Mouse (Mus musculus) stomach, postnatal 0 days (tissue): Measurements from ENCODE around the gene Hinfp. TPM values are rescaled to one million over a fixed set of nuclear protein-coding genes. Genes with fewer than 3 reads are reported as not detected.

Source experiments
- ATAC-seq: fragments of 200-750 bp; cut with Nextera tagmentation; 2 replicates; pipeline ENCODE4 v1.8.0; 2017; ENCODE audit not compliant: low FRiP score, low TSS enrichment
- DNase-seq: peaks from one replicate; pipeline ENCODE4 v3.0.0-alpha.2; 2016; ENCODE audit warnings: low spot score
- H3K27ac ChIP-seq: fragments of 300-500 bp; sonication (generic); replicated peaks from 2 replicates; pipeline ENCODE4 v1.5.1; 2014; ENCODE audit warnings: mild to moderate bottlenecking, control low read depth
- H3K27me3 ChIP-seq: fragments of 300-500 bp; sonication (generic); 2 replicates; pipeline ENCODE4 v1.6.1; 2014; ENCODE audit warnings: low read length; ENCODE audit not compliant: control insufficient read depth, insufficient read depth
- H3K36me3 ChIP-seq: fragments of 300-500 bp; sonication (generic); 2 replicates; pipeline ENCODE4 v1.6.1; 2014; ENCODE audit warnings: low read length, mixed read lengths; ENCODE audit not compliant: control insufficient read depth, insufficient read depth
- H3K4me1 ChIP-seq: fragments of 300-500 bp; sonication (generic); replicated peaks from 2 replicates; pipeline ENCODE4 v1.6.1; 2014; ENCODE audit warnings: antibody characterized with exemption; ENCODE audit not compliant: control insufficient read depth, insufficient read depth
- H3K4me2 ChIP-seq: fragments of 300-500 bp; sonication (generic); replicated peaks from 2 replicates; pipeline ENCODE4 v1.6.1; 2014; ENCODE audit warnings: low read depth, mild to moderate bottlenecking, control low read depth, moderate library complexity
- H3K4me3 ChIP-seq: fragments of 300-500 bp; sonication (generic); 2 replicates; pipeline ENCODE4 v1.5.1; 2014; ENCODE audit warnings: low read depth, low read length, control low read depth
- H3K9ac ChIP-seq: fragments of 300-500 bp; sonication (generic); 2 replicates; pipeline ENCODE4 v1.6.1; 2014; ENCODE audit warnings: mild to moderate bottlenecking, low read length, control low read depth, mixed read lengths
- H3K9me3 ChIP-seq: fragments of 300-500 bp; sonication (generic); 2 replicates; pipeline ENCODE4 v1.6.1; 2016; ENCODE audit warnings: low read length; ENCODE audit not compliant: control insufficient read depth
- CTCF ChIP-seq: IDR thresholded peaks from 2 replicates; pipeline ENCODE4 v1.5.1; 2016; ENCODE audit warnings: antibody characterized with exemption, low read depth, mild to moderate bottlenecking, moderate library complexity
- EP300 ChIP-seq: optimal IDR thresholded peaks from 2 replicates; pipeline ENCODE3; 2016; ENCODE audit warnings: antibody characterized with exemption
- WGBS: fragments of 180-500 bp; shearing (Covaris S2); extraction: QIAGEN DNeasy Blood & Tissue Kit; methylation state at CpG from one replicate; pipeline ENCODE4 v1.1.7; 2014; 5-methylcytosine and 5-hydroxymethylcytosine counted together
- polyA plus RNA-seq: library from polyadenylated mRNA; unstranded; fragments of >200 nt; fragmentation: Nextera tagmentation; extraction: Ambion mirVana; gene quantifications from 2 replicates; pipeline ENCODE4 v1.2.1, GENCODE M21; 2015

Hinfp gene
- polyA plus RNA-seq, 1 experiment from 2014 or later: 8.9 TPM

DNA sequence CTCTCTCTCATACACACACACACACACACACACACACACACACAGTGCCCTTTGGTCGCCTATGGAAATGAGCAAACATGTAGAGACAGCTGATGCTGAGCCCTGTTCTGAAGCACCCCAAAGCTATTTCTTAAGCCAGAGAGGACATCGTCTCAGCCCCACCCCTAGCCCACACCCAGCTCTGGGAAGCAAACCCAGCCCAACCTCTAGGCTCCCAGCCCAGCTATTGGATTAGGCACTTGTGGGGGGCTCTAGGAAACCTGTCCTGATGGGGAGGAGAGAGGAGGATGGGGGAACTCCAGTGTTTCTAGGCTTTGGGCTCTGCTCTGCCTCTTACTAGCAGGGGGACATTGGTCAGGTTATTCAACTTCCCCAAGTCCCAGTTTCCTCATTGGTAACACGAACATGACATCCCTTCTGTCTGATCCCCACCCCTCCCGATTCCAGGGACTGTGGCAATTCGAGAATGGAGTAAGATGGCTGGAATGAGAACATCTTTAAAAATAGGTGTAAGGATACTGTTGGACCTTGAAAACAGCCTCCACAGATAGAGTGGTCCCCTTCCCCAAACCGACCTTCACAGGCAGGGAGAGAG, 19.1 kb downstream of the Hinfp start:
- Histone ChIP-seq H3K4me2 (no peak overlapping the region; the same call in 1 of the 2 replicates), H3K4me1 (no peaks in the 10 kb centered on the region), H3K27me3 (no peaks in the 10 kb centered on the region), H3K9me3 (no peaks in the 10 kb centered on the region), H3K4me3 (no peak overlapping the region), H3K36me3 (peaks cover 4% of the 10 kb centered on the region; the same call in 1 of the 2 replicates), H3K27ac (no peak overlapping the region), H3K9ac (no peak overlapping the region)
- no peak for TF ChIP-seq EP300
- no peak for TF ChIP-seq CTCF
- WGBS: 21% methylated on average over 6 of the region's 6 CpGs
- ATAC-seq (no peak), DNase-seq (no peak)

DNA sequence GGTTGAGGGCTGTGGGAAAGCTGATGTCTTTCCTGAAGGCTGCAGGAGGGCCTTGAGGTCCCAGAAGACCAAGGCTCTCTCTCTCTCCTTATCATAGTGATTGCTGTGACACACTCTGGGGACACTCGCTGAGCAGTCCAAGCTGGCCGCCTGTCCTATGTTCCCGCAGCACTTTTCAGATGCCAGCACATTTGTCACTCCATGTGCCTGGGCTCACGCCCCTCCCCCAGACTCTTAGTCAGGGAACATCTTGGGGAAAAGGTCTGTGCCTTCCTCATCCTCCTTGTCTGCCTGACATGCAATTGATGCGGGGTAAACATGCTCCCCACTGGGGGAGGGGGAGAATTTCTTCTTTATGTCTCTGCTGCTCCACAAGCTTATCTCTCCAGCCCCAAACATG, 22.3 kb downstream of the Hinfp start:
- Histone ChIP-seq H3K4me3 (no peak overlapping the region), H3K9me3 (no peaks in the 10 kb centered on the region), H3K27ac (no peak overlapping the region), H3K4me2 (no peak overlapping the region), H3K4me1 (no peaks in the 10 kb centered on the region), H3K36me3 (peaks cover 2% of the 10 kb centered on the region; the same call in 1 of the 2 replicates), H3K9ac (no peak overlapping the region), H3K27me3 (no peaks in the 10 kb centered on the region)
- no peak for DNase-seq
- WGBS: 59% methylated on average over 5 of the region's 5 CpGs
- TF ChIP-seq CTCF (no peak), EP300 (no peak)
- ATAC-seq: no peak

DNA sequence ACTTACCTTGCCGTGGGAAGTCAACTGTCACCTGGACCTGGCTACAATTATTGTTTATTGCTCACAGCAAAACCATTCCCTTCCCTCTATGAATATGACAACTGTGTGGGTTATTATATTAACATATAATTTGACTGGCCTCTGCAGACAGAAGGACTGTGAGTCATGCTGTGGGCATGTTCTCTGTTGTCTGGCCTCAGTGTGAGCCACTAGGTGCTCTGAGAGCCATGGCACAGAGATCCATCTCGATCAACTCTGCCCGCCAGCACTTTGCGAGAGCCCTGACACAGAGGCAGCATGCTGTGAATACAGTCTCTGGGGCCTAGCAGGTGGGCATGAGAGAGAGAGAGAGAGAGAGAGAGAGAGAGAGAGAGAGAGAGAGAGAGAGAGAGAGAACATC, 35.5 kb downstream of the Hinfp start:
- Histone ChIP-seq H3K4me1 (0 out of 2 replicates have a peak, but pooled peaks cover 2% of the 10 kb centered on the region), H3K9me3 (no peaks in the 10 kb centered on the region), H3K27me3 (no peaks in the 10 kb centered on the region), H3K36me3 (no peaks in the 10 kb centered on the region), H3K27ac (no peak overlapping the region), H3K4me3 (no peak overlapping the region), H3K4me2 (no peak overlapping the region), H3K9ac (no peak overlapping the region)
- 78% methylated on average over 4 of the region's 4 CpGs for WGBS
- TF ChIP-seq CTCF (no peak), EP300 (no peak)
- DNase-seq: no peak
- ATAC-seq: no peak

DNA sequence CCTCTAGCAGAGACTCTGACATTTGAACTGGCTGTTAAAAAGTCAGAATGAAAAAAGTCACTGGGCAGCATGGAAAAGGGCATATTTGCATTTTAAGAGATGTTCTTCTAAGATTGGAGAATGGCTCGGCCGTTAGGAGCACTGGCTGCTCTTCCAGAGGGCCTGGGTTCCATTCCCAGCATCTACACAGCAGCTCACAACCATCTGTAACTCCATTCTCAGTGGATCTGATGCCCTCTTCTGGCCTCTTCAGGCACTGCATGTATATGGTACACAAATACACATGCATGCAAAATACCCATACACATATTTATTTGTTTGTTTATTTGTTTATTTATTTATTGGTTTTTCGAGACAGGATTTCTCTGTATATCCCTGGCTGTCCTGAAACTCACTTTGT, 36.4 kb downstream of the Hinfp start:
- Histone ChIP-seq H3K4me1 (0 out of 2 replicates have a peak, but pooled peaks cover 2% of the 10 kb centered on the region), H3K9ac (no peak overlapping the region), H3K4me2 (no peak overlapping the region), H3K27me3 (no peaks in the 10 kb centered on the region), H3K27ac (0 out of 2 replicates have a peak overlapping the region, but pooled peaks have one; percentile 35), H3K36me3 (no peaks in the 10 kb centered on the region), H3K9me3 (no peaks in the 10 kb centered on the region), H3K4me3 (no peak overlapping the region)
- peak; percentile 70 for TF ChIP-seq CTCF
- no peak for TF ChIP-seq EP300
- DNase-seq: no peak
- WGBS: 83% methylated on average over 3 of the region's 3 CpGs
- no peak for ATAC-seq

DNA sequence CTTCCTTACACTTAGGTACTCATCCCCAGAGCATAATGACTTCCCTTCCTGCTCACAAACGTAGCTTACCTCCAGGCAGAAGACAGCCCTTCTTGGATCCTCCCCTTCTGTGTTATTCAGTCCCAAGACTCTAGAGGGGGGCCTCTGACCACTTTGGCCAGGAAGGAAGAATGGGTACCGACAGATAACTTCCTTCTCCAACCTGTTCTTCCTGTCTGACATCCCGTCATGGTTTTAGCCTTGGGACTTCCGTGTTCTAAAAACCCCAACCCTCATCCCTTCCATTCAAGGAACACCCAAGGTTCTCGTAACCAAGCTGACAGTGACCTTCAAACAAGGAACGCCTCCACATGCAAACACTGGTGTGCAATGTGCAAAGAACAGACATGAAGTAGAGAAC, 37.0 kb downstream of the Hinfp start, which contains the start of gene Nlrx1:
Nlrx1 (minus strand) TSS at position 168 of the 400 bp plus-strand sequence.
- 45% methylated on average over 6 of the region's 6 CpGs for WGBS
- Histone ChIP-seq H3K27ac (peak within 1 kb of the TSS; percentile 97), H3K4me1 (0 out of 2 replicates have a peak, but pooled peaks cover 2% of the 10 kb centered on the region)

DNA sequence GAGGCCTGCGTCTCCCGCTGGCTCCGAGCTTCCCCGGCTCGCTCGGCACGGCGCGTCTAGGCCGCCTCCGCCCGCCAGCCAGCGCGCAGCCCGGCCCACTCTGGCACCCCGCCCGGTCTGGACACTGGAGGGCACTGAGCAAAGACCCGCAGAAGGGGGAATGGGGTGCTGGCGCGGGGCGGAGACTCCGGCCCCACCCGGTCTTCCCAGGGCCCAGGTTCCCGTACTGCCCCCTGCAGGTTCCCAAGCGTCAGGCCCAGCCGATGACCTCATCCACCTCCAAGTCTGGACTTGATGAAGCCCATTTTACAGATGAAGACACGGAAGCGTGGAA, 37.5 kb downstream of the Hinfp start:
- Histone ChIP-seq H3K4me2 (peak overlapping the region; percentile 85), H3K9ac (peak overlapping the region; percentile 94), H3K36me3 (no peaks in the 10 kb centered on the region), H3K27ac (peak overlapping the region; percentile 97), H3K4me1 (0 out of 2 replicates have a peak, but pooled peaks cover 2% of the 10 kb centered on the region), H3K27me3 (no peaks in the 10 kb centered on the region), H3K4me3 (peak overlapping the region; percentile 56), H3K9me3 (no peaks in the 10 kb centered on the region)
- ATAC-seq (peak; percentile 93), DNase-seq (peak; percentile 93)
- TF ChIP-seq EP300: no peak
- TF ChIP-seq CTCF: peak; percentile 79
- WGBS: 5% methylated on average over 28 of the region's 28 CpGs

More for the DNA sequence above, 37.0 kb downstream of the Hinfp start, which contains the start of gene Nlrx1:
- Histone ChIP-seq H3K36me3 (no peaks in the 10 kb centered on the region), H3K9me3 (no peaks in the 10 kb centered on the region), H3K4me2 (peak within 1 kb of the TSS; percentile 85), H3K27me3 (no peaks in the 10 kb centered on the region), H3K4me3 (peak within 1 kb of the TSS; percentile 56), H3K9ac (peak within 1 kb of the TSS; percentile 94)
- DNase-seq (no peak), ATAC-seq (peak; percentile 27; the same call in 1 of the 2 replicates)
- TF ChIP-seq EP300: no peak
- no peak for TF ChIP-seq CTCF
